Mouse (Mus musculus): ENCODE measurements around the gene Rimbp2. TPM values are rescaled to one million over a fixed set of nuclear protein-coding genes. Genes with fewer than 3 reads are reported as not detected.
A peak's percentile ranks its signal among the peaks of the same experiment; 100 is the strongest.

The Rimbp2 gene
- polyA plus RNA-seq, 1 experiment from 2014 or later = 0.15 TPM

DNA sequence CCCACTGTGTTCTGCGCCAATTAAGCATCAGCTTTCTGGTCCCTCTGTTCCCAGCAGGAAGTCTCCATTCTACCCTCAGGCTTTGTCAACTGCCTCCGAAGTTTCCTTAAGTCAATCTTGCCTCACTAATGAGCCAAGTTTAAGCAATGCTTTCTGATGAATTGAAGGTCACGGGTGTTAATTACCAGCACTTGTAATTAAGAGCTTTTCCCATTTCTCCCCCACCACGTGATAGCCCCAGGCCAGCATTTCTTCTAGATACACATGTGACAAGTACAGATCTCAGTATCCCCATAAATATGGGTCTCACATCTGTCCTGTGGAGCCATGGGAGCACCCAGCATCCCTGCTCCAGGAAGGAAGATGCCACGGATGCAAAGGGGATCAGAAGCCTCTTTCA lies 20.5 kb downstream of the Rimbp2 start:
- Histone ChIP-seq H3K4me1 (replicated peaks) (no peaks in the 10 kb centered on the region), H3K9me3 (no peaks in the 10 kb centered on the region), H3K27ac (no peak overlapping the region), H3K4me2 (no peak overlapping the region), H3K4me3 (replicated peaks) (no peak overlapping the region), H3K27me3 (peaks cover 6% of the 10 kb centered on the region), H3K9ac (replicated peaks) (no peak overlapping the region), H3K36me3 (no peaks in the 10 kb centered on the region)
- 32% methylated on average over 5 of the region's 5 CpGs for WGBS
- no peak for ATAC-seq (ENCODE audit: insufficient number of reproducible peaks, insufficient read depth, low FRiP score, low TSS enrichment, low read depth)

DNA sequence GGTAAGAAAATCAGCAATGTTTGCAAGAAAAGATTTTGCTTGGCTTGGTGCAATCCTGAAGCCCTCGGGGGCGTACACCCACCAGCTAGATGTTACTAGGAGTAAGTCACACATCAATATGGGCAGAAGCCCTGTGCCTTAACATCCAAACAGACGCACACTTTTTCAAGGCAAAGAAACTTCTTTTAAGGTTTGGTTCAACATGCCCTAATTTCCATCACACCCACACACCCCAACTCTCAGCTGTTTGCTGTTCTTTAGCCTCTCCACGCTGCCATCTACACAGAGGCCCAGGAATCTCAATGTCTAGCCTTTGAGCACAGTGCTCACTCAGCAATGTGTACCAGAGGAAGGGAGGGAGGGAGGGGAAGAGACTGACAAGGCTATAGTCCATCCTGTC lies 28.2 kb downstream of the Rimbp2 start:
- ATAC-seq (ENCODE audit: insufficient number of reproducible peaks, insufficient read depth, low FRiP score, low TSS enrichment, low read depth) = no peak

DNA sequence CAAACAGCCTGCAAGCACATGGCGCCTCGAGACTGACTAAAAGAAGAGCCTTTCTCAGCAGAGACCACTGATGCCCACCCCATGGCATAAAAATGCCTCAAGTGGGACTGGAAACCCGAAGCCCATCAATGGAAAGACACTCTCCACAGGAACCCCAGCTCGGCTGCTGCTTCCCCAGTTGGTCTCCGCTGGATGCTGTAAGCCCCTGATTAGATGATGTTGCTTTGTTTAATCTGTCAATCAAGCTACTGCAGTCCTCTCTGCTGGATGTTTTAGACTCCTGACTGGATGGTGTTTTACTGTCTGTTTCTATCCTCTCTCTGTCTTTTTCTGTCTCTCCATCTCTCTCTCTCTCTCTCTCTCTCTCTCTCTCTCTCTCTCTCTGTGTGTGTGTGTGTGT lies 33.2 kb downstream of the Rimbp2 start:
- H3K9ac ChIP-seq (replicated peaks) = no peak overlapping the region
- 60% methylated on average over 5 of the region's 5 CpGs for WGBS
- H3K27ac ChIP-seq = no peak overlapping the region
- no peak overlapping the region for H3K4me2 ChIP-seq
- no peak for ATAC-seq (ENCODE audit: insufficient number of reproducible peaks, insufficient read depth, low FRiP score, low TSS enrichment, low read depth)
- H3K36me3 ChIP-seq = no peaks in the 10 kb centered on the region
- 0 out of 2 replicates have a peak, but pooled peaks cover 5% of the 10 kb centered on the region for H3K9me3 ChIP-seq
- H3K4me3 ChIP-seq (replicated peaks) = no peak overlapping the region
- 0 out of 2 replicates have a peak, but pooled peaks cover 7% of the 10 kb centered on the region for H3K4me1 ChIP-seq (replicated peaks)
- 0 out of 2 replicates have a peak, but pooled peaks cover 4% of the 10 kb centered on the region for H3K27me3 ChIP-seq

More for the DNA sequence above, 28.2 kb downstream of the Rimbp2 start:
- Histone ChIP-seq H3K9ac (replicated peaks) (no peak overlapping the region), H3K27me3 (peaks cover 10% of the 10 kb centered on the region), H3K36me3 (no peaks in the 10 kb centered on the region), H3K4me3 (replicated peaks) (no peak overlapping the region), H3K4me2 (no peak overlapping the region), H3K4me1 (replicated peaks) (no peaks in the 10 kb centered on the region), H3K27ac (no peak overlapping the region), H3K9me3 (no peaks in the 10 kb centered on the region)
- WGBS = 90% methylated on average over 4 of the region's 4 CpGs

DNA sequence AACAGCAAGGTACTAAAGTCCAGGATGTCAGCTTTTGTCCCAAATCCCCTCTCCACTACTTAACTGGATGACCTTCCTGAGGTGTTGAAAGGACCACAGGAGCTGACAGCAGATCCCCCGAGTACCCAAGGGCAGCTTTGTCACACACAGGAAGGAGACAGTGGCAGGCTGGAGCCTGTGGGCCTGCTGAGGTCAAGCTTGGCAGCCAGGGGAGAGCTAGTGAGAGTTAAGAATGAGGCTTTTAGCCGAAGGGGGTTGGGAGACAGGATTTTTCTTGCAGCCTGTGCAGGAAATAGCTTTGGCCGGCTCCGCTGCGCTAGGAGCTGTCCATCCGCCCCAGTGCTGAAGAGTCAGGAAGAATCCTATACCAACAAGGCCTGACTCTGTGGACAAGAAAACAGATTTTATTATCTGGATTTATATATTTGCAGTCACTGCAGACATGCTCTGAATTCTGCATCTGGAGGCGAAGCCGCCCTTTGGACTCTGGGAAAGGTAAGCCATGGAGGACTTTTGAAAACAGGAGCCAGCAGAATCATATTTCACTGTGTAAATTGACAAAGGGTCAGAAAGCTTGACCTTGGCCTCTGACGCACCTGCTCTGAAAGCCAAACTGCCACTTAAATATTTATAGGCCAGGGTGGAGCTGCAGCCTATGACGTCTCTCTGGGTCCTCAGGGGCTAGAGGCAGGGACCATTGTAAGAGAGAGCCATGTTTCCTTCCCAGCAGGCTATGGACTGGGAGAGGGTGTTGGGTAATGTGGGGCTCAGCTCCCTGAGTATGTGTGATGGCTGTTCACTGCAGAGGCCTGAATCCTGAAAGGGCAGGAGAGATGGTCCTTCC lies 35.9 kb downstream of the Rimbp2 start:
- Histone ChIP-seq H3K4me2 (no peak overlapping the region), H3K36me3 (no peaks in the 10 kb centered on the region), H3K27ac (no peak overlapping the region), H3K27me3 (no peaks in the 10 kb centered on the region), H3K4me1 (replicated peaks) (0 out of 2 replicates have a peak, but pooled peaks cover 7% of the 10 kb centered on the region), H3K9ac (replicated peaks) (no peak overlapping the region), H3K9me3 (0 out of 2 replicates have a peak, but pooled peaks cover 5% of the 10 kb centered on the region), H3K4me3 (replicated peaks) (no peak overlapping the region)
- 0 out of 2 replicates have a peak, but pooled peaks have one; percentile 56 for ATAC-seq (ENCODE audit: insufficient number of reproducible peaks, insufficient read depth, low FRiP score, low TSS enrichment, low read depth)
- 5% methylated on average over 10 of the region's 10 CpGs for WGBS

DNA sequence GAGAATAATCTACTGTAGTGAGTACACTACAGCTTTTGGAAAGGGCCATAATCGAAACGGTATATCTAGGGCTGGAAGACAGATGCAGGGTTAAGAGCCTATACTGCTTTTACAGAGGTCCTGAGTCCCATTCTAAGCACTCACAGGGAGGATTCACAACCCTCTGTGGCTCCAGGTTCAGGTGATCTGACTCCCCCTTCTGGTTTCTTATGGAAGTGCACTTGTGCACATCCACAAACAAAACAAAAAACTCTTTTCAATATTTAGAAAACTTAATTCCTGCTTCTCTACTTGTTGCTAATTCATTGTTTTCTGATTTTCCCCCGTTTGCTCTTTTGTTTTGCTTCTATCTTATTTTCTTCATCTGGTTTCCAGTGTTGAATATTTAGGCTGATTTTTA lies 39.5 kb downstream of the Rimbp2 start:
- no peak for ATAC-seq (ENCODE audit: insufficient number of reproducible peaks, insufficient read depth, low FRiP score, low TSS enrichment, low read depth)
- Histone ChIP-seq H3K36me3 (no peaks in the 10 kb centered on the region), H3K9me3 (0 out of 2 replicates have a peak, but pooled peaks cover 5% of the 10 kb centered on the region), H3K9ac (replicated peaks) (no peak overlapping the region), H3K4me1 (replicated peaks) (0 out of 2 replicates have a peak, but pooled peaks cover 7% of the 10 kb centered on the region), H3K27ac (no peak overlapping the region), H3K27me3 (no peaks in the 10 kb centered on the region), H3K4me3 (replicated peaks) (no peak overlapping the region), H3K4me2 (no peak overlapping the region)
- WGBS = 77% methylated on average over 3 of the region's 3 CpGs

DNA sequence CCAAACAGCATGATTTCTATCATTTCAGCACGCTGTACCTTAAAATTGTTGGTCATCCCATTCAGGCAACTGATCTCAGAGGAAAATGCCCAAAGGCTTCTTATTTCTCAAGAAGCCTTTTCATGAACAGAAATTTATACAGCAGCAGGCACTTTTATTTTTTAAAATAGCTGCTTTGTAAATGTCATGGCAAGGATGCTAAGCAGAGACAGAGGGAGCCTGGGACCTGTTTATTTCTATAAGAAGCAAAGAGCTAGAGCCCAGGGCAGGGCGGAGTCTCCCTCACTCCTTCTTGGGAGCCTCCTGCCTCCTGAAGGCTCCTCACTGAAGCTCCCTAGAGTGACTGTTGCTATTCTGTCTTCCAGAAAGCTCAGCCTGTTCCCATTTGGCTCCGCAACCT lies 40.9 kb downstream of the Rimbp2 start:
- Histone ChIP-seq H3K9ac (replicated peaks) (no peak overlapping the region), H3K27ac (no peak overlapping the region), H3K4me3 (replicated peaks) (no peak overlapping the region), H3K27me3 (no peaks in the 10 kb centered on the region), H3K4me2 (no peak overlapping the region), H3K36me3 (no peaks in the 10 kb centered on the region), H3K4me1 (replicated peaks) (0 out of 2 replicates have a peak, but pooled peaks cover 3% of the 10 kb centered on the region), H3K9me3 (0 out of 2 replicates have a peak, but pooled peaks cover 5% of the 10 kb centered on the region)
- no peak for ATAC-seq (ENCODE audit: insufficient number of reproducible peaks, insufficient read depth, low FRiP score, low TSS enrichment, low read depth)
- 95% methylated on average over 3 of the region's 3 CpGs for WGBS

DNA sequence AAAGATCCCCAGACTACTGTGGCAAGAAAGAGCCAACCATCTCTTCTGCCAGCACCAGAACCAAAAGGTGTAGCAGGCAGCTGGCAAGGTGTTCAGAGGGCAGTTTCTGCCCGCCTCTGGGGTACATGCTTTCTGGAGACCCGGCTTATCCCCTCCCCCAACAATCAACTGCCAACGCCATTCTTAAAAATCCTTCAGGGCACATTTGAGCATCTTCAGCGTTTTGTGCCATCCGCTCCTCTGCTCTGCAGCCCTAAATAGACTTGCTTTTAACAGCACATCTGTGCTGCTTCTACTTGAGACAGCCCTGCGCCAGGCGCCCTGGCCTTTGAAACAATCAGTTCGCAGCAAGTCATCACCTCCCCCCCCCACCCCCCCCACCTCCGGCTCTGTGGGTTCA lies 41.7 kb downstream of the Rimbp2 start:
- Histone ChIP-seq H3K9ac (replicated peaks) (no peak overlapping the region), H3K36me3 (no peaks in the 10 kb centered on the region), H3K27me3 (no peaks in the 10 kb centered on the region), H3K4me1 (replicated peaks) (no peaks in the 10 kb centered on the region), H3K4me2 (no peak overlapping the region), H3K9me3 (0 out of 2 replicates have a peak, but pooled peaks cover 5% of the 10 kb centered on the region), H3K27ac (no peak overlapping the region), H3K4me3 (replicated peaks) (no peak overlapping the region)
- 73% methylated on average over 7 of the region's 9 CpGs for WGBS
- ATAC-seq (ENCODE audit: insufficient number of reproducible peaks, insufficient read depth, low FRiP score, low TSS enrichment, low read depth) = no peak

DNA sequence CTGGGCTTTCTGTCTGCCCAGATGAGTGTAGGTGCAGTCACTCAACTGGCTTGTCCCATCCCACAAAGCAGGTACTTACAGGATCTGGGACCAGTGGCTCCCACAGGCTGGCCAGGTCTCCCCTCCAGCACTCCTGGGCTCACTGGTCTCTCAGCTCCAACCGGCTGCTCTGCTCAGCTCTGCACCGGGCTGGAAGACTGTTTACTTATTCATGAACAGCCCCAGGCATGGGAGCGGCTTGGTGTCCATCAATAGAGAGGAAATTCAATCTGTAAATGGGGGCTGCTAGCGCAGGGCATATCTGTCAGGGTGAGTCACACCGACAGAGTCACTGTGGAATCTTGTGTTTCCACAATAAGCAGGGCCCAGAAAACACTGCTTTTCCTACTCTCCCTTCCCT lies 49.2 kb downstream of the Rimbp2 start:
- H3K9me3 ChIP-seq = no peaks in the 10 kb centered on the region
- no peak overlapping the region for H3K9ac ChIP-seq (replicated peaks)
- no peak overlapping the region for H3K4me2 ChIP-seq
- no peak for ATAC-seq (ENCODE audit: insufficient number of reproducible peaks, insufficient read depth, low FRiP score, low TSS enrichment, low read depth)
- H3K4me3 ChIP-seq (replicated peaks) = no peak overlapping the region
- H3K36me3 ChIP-seq = no peaks in the 10 kb centered on the region
- H3K27me3 ChIP-seq = no peaks in the 10 kb centered on the region
- WGBS = 43% methylated on average over 5 of the region's 5 CpGs
- peaks cover 11% of the 10 kb centered on the region for H3K4me1 ChIP-seq (replicated peaks)
- no peak overlapping the region for H3K27ac ChIP-seq

DNA sequence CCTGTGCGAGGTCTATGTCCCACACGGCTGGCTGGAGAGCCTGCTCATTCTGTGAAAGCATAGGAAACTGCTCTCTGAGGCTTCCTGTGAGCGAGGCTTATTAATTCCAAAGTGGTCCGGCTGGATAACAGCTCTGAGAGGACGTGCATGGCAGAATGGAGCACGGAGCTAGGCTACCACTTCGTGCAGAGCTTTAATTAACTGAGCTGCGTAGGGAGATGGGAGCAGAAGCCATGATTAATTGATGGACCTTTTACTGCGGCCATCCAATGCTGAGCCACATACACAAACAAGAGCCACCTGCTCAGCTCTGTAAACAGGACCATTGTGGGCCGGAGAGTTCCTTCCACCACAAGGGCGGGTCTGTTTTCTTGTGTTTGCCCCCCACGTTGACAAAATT lies 50.2 kb downstream of the Rimbp2 start:
- Histone ChIP-seq H3K27me3 (no peaks in the 10 kb centered on the region), H3K9me3 (no peaks in the 10 kb centered on the region), H3K4me3 (replicated peaks) (no peak overlapping the region), H3K36me3 (no peaks in the 10 kb centered on the region), H3K4me1 (replicated peaks) (peaks cover 11% of the 10 kb centered on the region), H3K9ac (replicated peaks) (no peak overlapping the region), H3K27ac (no peak overlapping the region), H3K4me2 (no peak overlapping the region)
- no peak for ATAC-seq (ENCODE audit: insufficient number of reproducible peaks, insufficient read depth, low FRiP score, low TSS enrichment, low read depth)
- WGBS = 26% methylated on average over 12 of the region's 12 CpGs

DNA sequence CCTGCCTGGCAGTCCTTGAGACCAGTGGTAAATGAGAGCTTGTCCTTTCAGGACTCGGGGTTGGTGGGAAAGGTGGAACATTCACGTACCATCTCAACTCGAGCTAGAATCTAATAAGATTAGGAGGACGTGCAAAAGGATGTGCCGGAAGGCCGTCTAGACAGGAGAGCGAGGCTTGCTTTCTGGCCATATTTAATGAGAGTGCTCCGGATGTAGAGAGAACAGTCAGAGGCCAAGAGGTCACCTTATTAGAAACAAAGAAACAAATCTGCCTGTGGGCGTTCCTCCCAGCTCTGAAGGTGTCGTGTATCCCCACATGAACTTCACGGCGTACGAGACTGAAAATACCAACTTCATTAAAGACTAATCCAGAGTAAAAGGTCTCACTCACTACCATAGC lies 53.3 kb downstream of the Rimbp2 start:
- 17% methylated on average over 13 of the region's 13 CpGs for WGBS
- Histone ChIP-seq H3K36me3 (no peaks in the 10 kb centered on the region), H3K27me3 (no peaks in the 10 kb centered on the region), H3K4me1 (replicated peaks) (peaks cover 11% of the 10 kb centered on the region), H3K4me2 (peak overlapping the region; percentile 17; the same call in 1 of the 2 replicates), H3K27ac (no peak overlapping the region), H3K4me3 (replicated peaks) (no peak overlapping the region), H3K9me3 (no peaks in the 10 kb centered on the region), H3K9ac (replicated peaks) (no peak overlapping the region)
- ATAC-seq (ENCODE audit: insufficient number of reproducible peaks, insufficient read depth, low FRiP score, low TSS enrichment, low read depth) = no peak

DNA sequence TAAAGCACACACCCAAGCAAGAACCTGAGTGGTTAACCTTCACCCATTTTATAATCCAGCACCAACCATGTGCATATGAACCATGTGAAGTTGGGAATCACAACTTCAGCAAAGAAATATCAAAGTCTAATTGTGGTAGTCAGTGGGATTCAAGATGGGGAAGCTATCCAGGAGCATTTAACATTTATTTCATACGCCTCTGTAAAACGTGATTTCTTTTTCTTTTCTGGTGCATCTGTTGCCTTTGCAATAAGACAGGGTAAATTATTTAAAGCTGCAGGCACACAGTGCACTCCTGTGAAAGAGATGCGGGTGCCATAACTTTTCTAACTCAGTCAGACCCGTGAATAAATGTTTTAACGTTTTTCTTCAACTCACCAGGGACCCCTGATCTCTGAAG lies 58.4 kb downstream of the Rimbp2 start:
- no peaks in the 10 kb centered on the region for H3K27me3 ChIP-seq
- no peak overlapping the region for H3K4me3 ChIP-seq (replicated peaks)
- 82% methylated on average over 5 of the region's 5 CpGs for WGBS
- H3K36me3 ChIP-seq = no peaks in the 10 kb centered on the region
- H3K4me1 ChIP-seq (replicated peaks) = peaks cover 4% of the 10 kb centered on the region; the same call in 1 of the 2 replicates
- H3K9me3 ChIP-seq = no peaks in the 10 kb centered on the region
- H3K9ac ChIP-seq (replicated peaks) = no peak overlapping the region
- H3K4me2 ChIP-seq = no peak overlapping the region
- ATAC-seq (ENCODE audit: insufficient number of reproducible peaks, insufficient read depth, low FRiP score, low TSS enrichment, low read depth) = no peak
- no peak overlapping the region for H3K27ac ChIP-seq
